Mouse (Mus musculus): Measurements from ENCODE around the gene Platr25. TPM values are rescaled to one million over a fixed set of nuclear protein-coding genes. Genes with fewer than 3 reads are reported as not detected.
"Not testable (repeated sequence)": the region's sequence is repeated elsewhere in the genome, so short reads cannot be mapped to it uniquely, and the experiment has no call there.

Gene Platr25
- polyA plus RNA-seq (2014; fragmentation: Nextera tagmentation; extraction: Ambion mirVana), result 34.8 and 35.5 TPM in 2 replicates

GRCm38 (mm10) chr13:62760432-62761415, at the start of gene Platr25:
Platr25 (minus strand) TSS chr13:62760709.
- H3K4me1 ChIP-seq (ENCODE audit: insufficient read depth); H3K27me3 ChIP-seq (ENCODE audit: insufficient read depth, low read length); H3K36me3 ChIP-seq (ENCODE audit: insufficient read depth); H3K9me3 ChIP-seq (ENCODE audit: low read depth, low read length): not testable (repeated sequence)
- 10% methylated on average over 20 of the region's 20 CpGs for WGBS
- ATAC-seq (ENCODE audit: insufficient read depth) (peak; percentile 98), DNase-seq (peak; percentile 84)
- H3K4me2 ChIP-seq, result peak within 1 kb of the TSS; percentile 48
- peak within 1 kb of the TSS; percentile 54 for H3K9ac ChIP-seq
- H3K4me3 ChIP-seq (ENCODE audit: low read depth, low read length), result peak within 1 kb of the TSS; percentile 44
- peak within 1 kb of the TSS; percentile 54 for H3K27ac ChIP-seq (ENCODE audit: low read depth)

GRCm38 (mm10) chr13:62807981-62808380, 47.5 kb upstream of the Platr25 start:
- H3K27ac ChIP-seq (ENCODE audit: low read depth); H3K36me3 ChIP-seq (ENCODE audit: insufficient read depth); H3K4me2 ChIP-seq; H3K27me3 ChIP-seq (ENCODE audit: insufficient read depth, low read length); H3K4me1 ChIP-seq (ENCODE audit: insufficient read depth); H3K4me3 ChIP-seq (ENCODE audit: low read depth, low read length); DNase-seq; ATAC-seq (ENCODE audit: insufficient read depth); H3K9me3 ChIP-seq (ENCODE audit: low read depth, low read length); H3K9ac ChIP-seq: not testable (repeated sequence)
- WGBS, result 86% methylated on average over 6 of the region's 6 CpGs

GRCm38 (mm10) chr13:62786135-62786493, 25.6 kb upstream of the Platr25 start:
- H3K9ac ChIP-seq; ATAC-seq (ENCODE audit: insufficient read depth); H3K27ac ChIP-seq (ENCODE audit: low read depth); DNase-seq; H3K36me3 ChIP-seq (ENCODE audit: insufficient read depth); H3K4me1 ChIP-seq (ENCODE audit: insufficient read depth); H3K9me3 ChIP-seq (ENCODE audit: low read depth, low read length); H3K27me3 ChIP-seq (ENCODE audit: insufficient read depth, low read length): not testable (repeated sequence)
- 64% methylated on average over 2 of the region's 2 CpGs for WGBS
- H3K4me3 ChIP-seq (ENCODE audit: low read depth, low read length), result peak overlapping the region; percentile 52
- H3K4me2 ChIP-seq, result peak overlapping the region; percentile 73

- not testable (repeated sequence) for H3K36me3 ChIP-seq (ENCODE audit: insufficient read depth); H3K9me3 ChIP-seq (ENCODE audit: low read depth, low read length); H3K27ac ChIP-seq (ENCODE audit: low read depth); H3K4me1 ChIP-seq (ENCODE audit: insufficient read depth); H3K27me3 ChIP-seq (ENCODE audit: insufficient read depth, low read length)
- ATAC-seq (ENCODE audit: insufficient read depth), result peak; percentile 100
- WGBS, result 4% methylated on average over 19 of the region's 23 CpGs
- Histone ChIP-seq H3K4me3 (ENCODE audit: low read depth, low read length) (peak within 1 kb of the TSS; percentile 52), H3K4me2 (peak within 1 kb of the TSS; percentile 73), H3K9ac (peak within 1 kb of the TSS; percentile 53)
- peak; percentile 59 for DNase-seq
These were observed 25.0 kb upstream of the Platr25 start, which contains the start of gene Gm5141 for GRCm38 (mm10) chr13:62785199-62786134. Gm5141 (minus strand) TSS chr13:62785808.

- H3K4me2 ChIP-seq; ATAC-seq (ENCODE audit: insufficient read depth); H3K27me3 ChIP-seq (ENCODE audit: insufficient read depth, low read length); H3K4me1 ChIP-seq (ENCODE audit: insufficient read depth); H3K9ac ChIP-seq; H3K36me3 ChIP-seq (ENCODE audit: insufficient read depth); H3K27ac ChIP-seq (ENCODE audit: low read depth); H3K4me3 ChIP-seq (ENCODE audit: low read depth, low read length); H3K9me3 ChIP-seq (ENCODE audit: low read depth, low read length): not testable (repeated sequence)
- TF ChIP-seq CTCF (IDR thresholded peaks at IDR 0.05; ENCODE audit: low read depth), result peak; percentile 67
- DNase-seq, result peak; percentile 76
- WGBS, result 69% methylated on average over 2 of the region's 2 CpGs
These were observed 3.3 kb upstream of the Platr25 start for GRCm38 (mm10) chr13:62763806-62764205.

GRCm38 (mm10) chr13:62733322-62733721, 27.2 kb downstream of the Platr25 start:
- H3K9me3 ChIP-seq (ENCODE audit: low read depth, low read length), result no peaks in the 10 kb centered on the region
- H3K36me3 ChIP-seq (ENCODE audit: insufficient read depth), result no peaks in the 10 kb centered on the region
- H3K4me1 ChIP-seq (ENCODE audit: insufficient read depth), result no peaks in the 10 kb centered on the region
- H3K9ac ChIP-seq, result no peak overlapping the region
- no peak overlapping the region for H3K4me3 ChIP-seq (ENCODE audit: low read depth, low read length)
- H3K4me2 ChIP-seq, result no peak overlapping the region
- ATAC-seq (ENCODE audit: insufficient read depth) (no peak), DNase-seq (no peak)
- H3K27me3 ChIP-seq (ENCODE audit: insufficient read depth, low read length), result no peaks in the 10 kb centered on the region
- H3K27ac ChIP-seq (ENCODE audit: low read depth), result no peak overlapping the region
- TF ChIP-seq CTCF (IDR thresholded peaks at IDR 0.05; ENCODE audit: low read depth), result no peak
- 94% methylated on average over 2 of the region's 2 CpGs for WGBS

GRCm38 (mm10) chr13:62712611-62713010, 47.9 kb downstream of the Platr25 start:
- DNase-seq; H3K27me3 ChIP-seq (ENCODE audit: insufficient read depth, low read length); H3K27ac ChIP-seq (ENCODE audit: low read depth); H3K9me3 ChIP-seq (ENCODE audit: low read depth, low read length); ATAC-seq (ENCODE audit: insufficient read depth); H3K36me3 ChIP-seq (ENCODE audit: insufficient read depth); H3K4me1 ChIP-seq (ENCODE audit: insufficient read depth); H3K4me2 ChIP-seq; H3K9ac ChIP-seq; H3K4me3 ChIP-seq (ENCODE audit: low read depth, low read length): not testable (repeated sequence)
- WGBS, result 89% methylated on average over 8 of the region's 8 CpGs

- Histone ChIP-seq H3K4me2 (peak overlapping the region; percentile 52), H3K4me3 (ENCODE audit: low read depth, low read length) (peak overlapping the region; percentile 44)
- H3K9ac ChIP-seq; H3K4me1 ChIP-seq (ENCODE audit: insufficient read depth); H3K27ac ChIP-seq (ENCODE audit: low read depth); DNase-seq; H3K9me3 ChIP-seq (ENCODE audit: low read depth, low read length); H3K27me3 ChIP-seq (ENCODE audit: insufficient read depth, low read length); ATAC-seq (ENCODE audit: insufficient read depth); H3K36me3 ChIP-seq (ENCODE audit: insufficient read depth): not testable (repeated sequence)
- 21% methylated on average over 4 of the region's 4 CpGs for whole genome bisulfite sequencing
These were observed 75.2 kb downstream of the Platr25 start for GRCm38 (mm10) chr13:62685287-62685648.

- Histone ChIP-seq H3K4me3 (ENCODE audit: low read depth, low read length) (peak overlapping the region; percentile 44), H3K9ac (peak overlapping the region; percentile 51), H3K4me2 (peak overlapping the region; percentile 59), H3K27ac (ENCODE audit: low read depth) (peak overlapping the region; percentile 36)
- not testable (repeated sequence) for H3K27me3 ChIP-seq (ENCODE audit: insufficient read depth, low read length); H3K9me3 ChIP-seq (ENCODE audit: low read depth, low read length); H3K36me3 ChIP-seq (ENCODE audit: insufficient read depth); H3K4me1 ChIP-seq (ENCODE audit: insufficient read depth)
- WGBS, result under 1% methylated on average over 18 of the region's 20 CpGs
- DNase-seq (peak; percentile 64), ATAC-seq (ENCODE audit: insufficient read depth) (peak; percentile 100)
These were observed 75.8 kb downstream of the Platr25 start for GRCm38 (mm10) chr13:62684608-62685286.
